Mouse (Mus musculus) lung, postnatal 36 days (tissue): ENCODE measurements around the gene Dnah8.

ENCODE experiments used
- DNase-seq: peaks from one replicate; pipeline ENCODE4 v3.0.0; 2022; ENCODE audit warnings: mixed read lengths

Gene Dnah8

GRCm38 (mm10) chr17:30672556-30672955 lies 48.4 kb downstream of the Dnah8 start:
- DNase-seq, result no peak

GRCm38 (mm10) chr17:30673023-30673422 lies 48.9 kb downstream of the Dnah8 start:
- no peak for DNase-seq

GRCm38 (mm10) chr17:30675021-30675740 lies 51.0 kb downstream of the Dnah8 start:
- no peak for DNase-seq

GRCm38 (mm10) chr17:30678523-30678922 lies 54.4 kb downstream of the Dnah8 start:
- DNase-seq, result no peak

- DNase-seq, result no peak
These were observed 55.5 kb downstream of the Dnah8 start for GRCm38 (mm10) chr17:30679612-30680011.

GRCm38 (mm10) chr17:30681604-30682003 lies 57.5 kb downstream of the Dnah8 start:
- DNase-seq, result peak; percentile 86

GRCm38 (mm10) chr17:30690181-30690580 lies 66.0 kb downstream of the Dnah8 start:
- no peak for DNase-seq

- DNase-seq, result no peak
These were observed 67.3 kb downstream of the Dnah8 start for GRCm38 (mm10) chr17:30691481-30691880.

- no peak for DNase-seq
These were observed 70.1 kb downstream of the Dnah8 start for GRCm38 (mm10) chr17:30694281-30694680.

GRCm38 (mm10) chr17:30714732-30715131 lies 90.6 kb downstream of the Dnah8 start:
- DNase-seq, result peak; percentile 7

- DNase-seq, result no peak
These were observed 94.0 kb downstream of the Dnah8 start for GRCm38 (mm10) chr17:30718197-30718596.

GRCm38 (mm10) chr17:30719031-30719430 lies 94.9 kb downstream of the Dnah8 start:
- DNase-seq, result no peak

GRCm38 (mm10) chr17:30727788-30728187 lies 103.6 kb downstream of the Dnah8 start:
- no peak for DNase-seq

- no peak for DNase-seq
These were observed 108.6 kb downstream of the Dnah8 start for GRCm38 (mm10) chr17:30732736-30733135.

GRCm38 (mm10) chr17:30734770-30735169 lies 110.6 kb downstream of the Dnah8 start:
- no peak for DNase-seq

- no peak for DNase-seq
These were observed 111.3 kb downstream of the Dnah8 start for GRCm38 (mm10) chr17:30735454-30735853.

- peak; percentile 64 for DNase-seq
These were observed 113.6 kb downstream of the Dnah8 start for GRCm38 (mm10) chr17:30737797-30738196.

- DNase-seq, result no peak
These were observed 115.6 kb downstream of the Dnah8 start for GRCm38 (mm10) chr17:30739769-30740168.

GRCm38 (mm10) chr17:30743947-30744346 lies 119.8 kb downstream of the Dnah8 start:
- DNase-seq, result no peak

GRCm38 (mm10) chr17:30746056-30747024 lies 122.2 kb downstream of the Dnah8 start:
- DNase-seq, result peak; percentile 59

- DNase-seq, result no peak
These were observed 125.2 kb downstream of the Dnah8 start for GRCm38 (mm10) chr17:30749391-30749790.

- DNase-seq, result no peak
These were observed 126.1 kb downstream of the Dnah8 start for GRCm38 (mm10) chr17:30750269-30750668.

- DNase-seq, result peak; percentile 61
These were observed 128.2 kb downstream of the Dnah8 start for GRCm38 (mm10) chr17:30752370-30752818.

- no peak for DNase-seq
These were observed 129.0 kb downstream of the Dnah8 start for GRCm38 (mm10) chr17:30753201-30753600.
